Mouse (Mus musculus) spleen, postnatal 4 days (tissue): ENCODE data around the gene Cadm4.

ENCODE experiments used
- DNase-seq, 2 experiments: peaks; one replicate each; pipeline ENCODE4 v3.0.0; 2022; ENCODE audit warnings: low spot score in 2 of 2

Gene Cadm4

GRCm38 (mm10) chr7:24531211-24531971 lies 49.6 kb downstream of the Cadm4 start:
- DNase-seq = peak; percentile 72 to 87

DNA sequence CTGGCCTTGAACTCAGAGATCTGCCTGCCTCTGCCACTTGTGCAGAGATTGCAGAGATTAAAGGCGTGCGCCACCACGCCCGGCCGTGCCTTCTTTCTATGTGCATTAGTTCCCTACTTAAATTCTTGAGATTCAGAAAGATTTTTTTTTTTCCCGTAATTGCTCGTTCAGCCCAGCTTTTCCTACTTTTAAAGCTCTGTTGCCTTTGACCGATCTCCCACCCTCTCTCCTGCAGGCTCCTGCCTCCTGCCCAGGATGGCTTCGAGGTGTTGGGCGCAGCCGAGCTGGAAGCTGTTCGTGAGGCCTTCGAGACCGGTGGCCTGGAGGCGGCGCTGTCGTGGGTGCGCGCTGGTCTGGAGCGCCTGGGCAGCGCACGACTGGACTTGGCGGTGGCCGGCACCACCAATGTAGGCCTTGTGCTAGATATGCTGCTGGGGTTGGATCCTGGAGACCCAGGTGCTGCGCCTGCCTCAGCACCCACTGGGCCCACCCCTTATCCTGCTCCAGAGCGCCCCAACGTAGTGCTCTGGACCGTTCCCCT lies 51.3 kb downstream of the Cadm4 start:
- no peak for DNase-seq

DNA sequence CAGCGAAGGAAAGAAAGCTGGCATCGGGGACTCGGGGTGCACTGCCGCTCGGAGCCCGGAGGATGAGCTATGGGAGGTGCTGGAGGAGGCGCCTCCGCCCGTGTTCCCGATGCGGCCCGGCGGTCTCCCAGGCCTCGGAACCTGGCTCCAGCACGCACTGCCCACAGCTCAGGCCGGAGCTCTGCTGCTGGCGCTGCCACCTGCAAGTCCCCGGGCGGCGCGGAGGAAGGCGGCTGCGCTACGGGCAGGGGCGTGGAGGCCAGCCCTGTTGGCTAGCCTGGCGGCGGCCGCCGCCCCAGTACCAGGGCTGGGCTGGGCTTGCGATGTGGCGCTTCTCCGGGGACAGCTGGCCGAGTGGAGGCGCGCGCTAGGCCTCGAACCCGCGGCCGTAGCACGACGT lies 52.0 kb downstream of the Cadm4 start:
- DNase-seq = no peak

- DNase-seq = no peak
These were observed 52.5 kb downstream of the Cadm4 start for GRCm38 (mm10) chr7:24534301-24534700.

- DNase-seq = no peak
These were observed 55.3 kb downstream of the Cadm4 start for GRCm38 (mm10) chr7:24537081-24537480.

DNA sequence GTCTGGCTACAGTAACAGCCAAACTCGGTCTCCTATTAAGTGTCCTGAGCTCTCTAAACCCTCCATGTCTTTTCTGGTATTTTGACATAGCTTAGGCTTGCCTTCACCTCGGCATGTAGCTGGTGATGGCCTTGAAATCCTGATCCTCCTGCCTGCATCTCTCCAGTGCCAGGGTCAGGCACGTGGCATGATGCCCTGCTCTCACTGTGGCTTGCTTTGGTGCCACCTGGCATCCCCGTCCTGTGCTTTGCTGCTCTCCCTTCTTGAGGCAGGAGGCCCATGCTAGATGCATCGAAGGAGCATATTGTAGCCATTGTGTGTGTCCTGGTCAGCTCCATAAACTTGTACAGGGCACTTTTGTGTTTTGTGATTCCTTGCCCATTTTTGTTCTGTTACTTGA lies 55.8 kb downstream of the Cadm4 start:
- DNase-seq = no peak

GRCm38 (mm10) chr7:24538154-24538553 lies 56.3 kb downstream of the Cadm4 start:
- no peak for DNase-seq

DNA sequence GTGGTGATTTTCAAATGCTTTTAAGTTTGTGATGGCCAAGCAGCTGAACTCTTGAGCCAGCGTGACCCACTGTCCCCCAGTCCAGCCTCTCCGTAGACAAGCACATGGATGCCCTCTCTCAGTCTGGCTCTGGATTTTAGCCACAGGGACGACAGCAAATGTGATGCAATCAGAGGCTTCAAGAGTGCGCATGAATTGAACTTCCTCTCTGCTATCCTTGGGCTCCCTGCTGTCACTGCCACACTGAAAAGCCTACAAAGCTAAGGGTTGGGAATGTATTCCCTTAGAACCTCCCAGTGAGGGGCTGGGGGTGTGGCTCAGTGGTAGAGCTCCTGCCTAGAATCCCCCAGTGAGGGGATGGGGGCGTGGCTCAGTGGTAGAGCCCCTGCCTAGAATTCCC lies 56.9 kb downstream of the Cadm4 start:
- DNase-seq = no peak

GRCm38 (mm10) chr7:24539686-24540085 lies 57.9 kb downstream of the Cadm4 start:
- DNase-seq = no peak

GRCm38 (mm10) chr7:24544506-24544905 lies 62.7 kb downstream of the Cadm4 start:
- no peak for DNase-seq

- DNase-seq = no peak
These were observed 64.3 kb downstream of the Cadm4 start, which contains the start of the genes Pinlyp and Xrcc1 for GRCm38 (mm10) chr7:24546068-24546614. Pinlyp (minus strand) TSS chr7:24546118. Xrcc1 (plus strand) TSS chr7:24546289.

- peak; percentile 98 to 100 for DNase-seq
These were observed 65.0 kb downstream of the Cadm4 start for GRCm38 (mm10) chr7:24546634-24547389.

GRCm38 (mm10) chr7:24547534-24548036 lies 65.8 kb downstream of the Cadm4 start:
- no peak for DNase-seq

- DNase-seq = no peak
These were observed 70.3 kb downstream of the Cadm4 start for GRCm38 (mm10) chr7:24551985-24552759.
